Mouse (Mus musculus): ENCODE measurements around the gene Lypd6b.

DNA sequence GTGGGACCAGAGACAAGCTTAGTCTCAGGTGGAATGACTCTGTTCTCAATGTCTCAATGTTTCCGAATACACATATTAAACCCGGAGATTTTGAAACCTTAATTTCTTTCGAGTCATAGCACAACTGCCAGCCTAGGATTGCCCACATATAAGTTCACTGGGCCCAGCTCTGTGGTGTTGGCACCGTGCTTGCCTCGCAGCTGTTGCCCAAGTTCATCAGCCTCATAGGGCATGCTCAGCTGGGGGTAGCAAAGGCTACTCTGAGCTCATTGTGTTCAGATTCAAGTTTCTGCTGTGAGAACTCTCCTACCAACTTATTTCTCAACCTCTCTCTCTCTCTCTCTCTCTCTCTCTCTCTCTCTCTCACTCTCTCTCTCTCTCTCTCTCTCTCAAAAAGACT lies 53.6 kb downstream of the Lypd6b start:
- no peak for TF ChIP-seq CTCF (IDR thresholded peaks at IDR 0.05; ENCODE audit: control insufficient read depth, insufficient read depth, insufficient replicate concordance, low read depth, low read length)
- TF ChIP-seq POLR2A (IDR thresholded peaks at IDR 0.05; ENCODE audit: control insufficient read depth, low read depth, low read length): no peak

Measured in testis, adult 2 months (tissue).